In the genomic region with DNA sequence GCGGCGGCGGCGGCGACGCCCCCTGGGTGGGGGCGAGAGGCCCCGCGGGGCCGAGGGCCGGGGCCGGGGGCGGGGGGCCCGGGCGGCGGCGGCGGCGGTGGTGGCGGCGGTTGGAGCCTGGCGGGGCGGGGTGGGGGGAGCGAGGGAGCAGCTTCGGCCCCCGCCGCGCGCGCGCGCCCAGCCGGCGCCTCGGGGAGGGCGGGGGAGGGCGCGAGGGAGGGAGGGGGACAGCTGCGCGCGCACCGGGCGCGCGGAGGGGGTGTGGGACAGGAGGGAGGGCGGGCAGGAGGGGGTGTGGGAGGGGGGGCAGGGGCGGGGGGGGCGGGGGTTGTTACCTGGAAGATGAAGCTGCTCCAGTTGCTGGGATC, we compare ENCODE assay signal across 8 mouse cellular contexts. TPM values are rescaled to one million over a fixed set of nuclear protein-coding genes. Genes with fewer than 3 reads are reported as not detected.
A peak's percentile ranks its signal among the peaks of the same experiment; 100 is the strongest.
DNase-seq lines count a peak whose midpoint lies in the region; ATAC-seq lines count a peak whose summit lies in the region.

No protein-coding gene starts in this region.

- peak overlapping the region; percentile 98 for H3K4me3 ChIP-seq in limb, embryonic 12.5 days (replicated peaks)
- H3K4me3 ChIP-seq in neural tube, embryonic 15.5 days (replicated peaks) = peak overlapping the region; percentile 65

- H3K4me2 ChIP-seq in limb, embryonic 12.5 days = peak overlapping the region; percentile 92
- H3K4me2 ChIP-seq in neural tube, embryonic 15.5 days = peak overlapping the region; percentile 90

- peaks cover 74% of the 10 kb centered on the region for H3K36me3 ChIP-seq in limb, embryonic 12.5 days
- peaks cover 23% of the 10 kb centered on the region for H3K36me3 ChIP-seq in neural tube, embryonic 15.5 days

- no peak for ATAC-seq in limb, embryonic 12.5 days (ENCODE audit: insufficient number of reproducible peaks, insufficient read depth, low FRiP score, low TSS enrichment, low read depth)
- 0 out of 2 replicates have a peak, but pooled peaks have one; percentile 1 for ATAC-seq in neural tube, embryonic 15.5 days (ENCODE audit: low FRiP score)
- ATAC-seq in inflammation-experienced regulatory T-cells, adult 6 months = no peak

- peak overlapping the region; percentile 99 for H3K9ac ChIP-seq in limb, embryonic 12.5 days (replicated peaks)
- H3K9ac ChIP-seq in neural tube, embryonic 15.5 days (replicated peaks) = peak overlapping the region; percentile 99

- peak; percentile 87 for DNase-seq in gastrocnemius, postnatal 4 days (ENCODE audit: low spot score in 2 of 2)
- DNase-seq in gastrocnemius, postnatal 14 days = no peak
- peak; percentile 72 for DNase-seq in urinary bladder, postnatal 25 days (ENCODE audit: low spot score)
- no peak for DNase-seq in urinary bladder, postnatal 4 days (ENCODE audit: low spot score in 2 of 2)
- DNase-seq in yolk sac, embryonic 10.5 days (ENCODE audit: low spot score) = no peak

- H3K27me3 ChIP-seq in limb, embryonic 12.5 days = no peaks in the 10 kb centered on the region
- H3K27me3 ChIP-seq in neural tube, embryonic 15.5 days (replicated peaks) = no peaks in the 10 kb centered on the region

- no peaks in the 10 kb centered on the region for H3K9me3 ChIP-seq in limb, embryonic 12.5 days
- H3K9me3 ChIP-seq in neural tube, embryonic 15.5 days (replicated peaks) = no peaks in the 10 kb centered on the region

- peaks cover 42% of the 10 kb centered on the region for H3K4me1 ChIP-seq in limb, embryonic 12.5 days (replicated peaks)
- H3K4me1 ChIP-seq in neural tube, embryonic 15.5 days = peaks cover 52% of the 10 kb centered on the region

- H3K27ac ChIP-seq in limb, embryonic 12.5 days = peak overlapping the region; percentile 99
- H3K27ac ChIP-seq in neural tube, embryonic 15.5 days (replicated peaks) = peak overlapping the region; percentile 100

- intact Hi-C loops in gastrocnemius, postnatal 14 days (cut with DNase I; ENCODE audit: low total_unique reads) = no loop called here

- no CpG with 5 or more reads among the region's 48 CpGs for WGBS in limb, embryonic 12.5 days
- WGBS in neural tube, embryonic 15.5 days = 0% methylated on average over 4 of the region's 48 CpGs

RNA-seq across cellular contexts. Expression of a gene that starts 0.2 kb away (rescaled TPM):
- 100 to 1,000 TPM; 129 to 131 TPM for total RNA-seq in gastrocnemius, postnatal 4 days (2021)
- 10 to 100 TPM; 53.6 to 58.2 TPM for total RNA-seq in gastrocnemius, postnatal 14 days (2021)
- polyA plus RNA-seq in limb, embryonic 12.5 days (2016; fragmentation: Nextera tagmentation; extraction: Ambion mirVana) = 120 and 123 TPM in 2 replicates
- 78.1 and 82.6 TPM in 2 replicates for polyA plus RNA-seq in neural tube, embryonic 15.5 days (2015; fragmentation: Nextera tagmentation; extraction: Ambion mirVana)
- polyA plus RNA-seq in inflammation-experienced regulatory T-cells, adult 6 months (2017; shearing (Covaris generic)) = 10 to 100 TPM; 18.6 to 22.4 (median 21.4) TPM

RNA-seq across cellular contexts. Expression of a gene that starts 5.6 kb away (rescaled TPM):
- total RNA-seq in gastrocnemius, postnatal 4 days (2021) = 1 to 10 TPM; 6.5 to 9.4 TPM
- total RNA-seq in gastrocnemius, postnatal 14 days (2021) = 1 to 10 TPM; 1.6 TPM
- 3.1 and 6.4 TPM in 2 replicates for polyA plus RNA-seq in limb, embryonic 12.5 days (2016; fragmentation: Nextera tagmentation; extraction: Ambion mirVana)
- polyA plus RNA-seq in neural tube, embryonic 15.5 days (2015; fragmentation: Nextera tagmentation; extraction: Ambion mirVana) = 69.9 and 72.5 TPM in 2 replicates
- 1 to 10 TPM in 1 of 3 experiments, under 1 TPM in 1, not detected in 1; 0.97 to 1.1 TPM for polyA plus RNA-seq in inflammation-experienced regulatory T-cells, adult 6 months (2017; shearing (Covaris generic))

RNA-seq across cellular contexts. Expression of a gene that starts 5.7 kb away (rescaled TPM):
- total RNA-seq in gastrocnemius, postnatal 4 days (2021) = 10 to 100 TPM; 26.0 to 26.6 TPM
- 10 to 100 TPM; 11.1 to 11.6 TPM for total RNA-seq in gastrocnemius, postnatal 14 days (2021)
- polyA plus RNA-seq in limb, embryonic 12.5 days (2016; fragmentation: Nextera tagmentation; extraction: Ambion mirVana) = 73.7 and 81.2 TPM in 2 replicates
- 18.8 and 54.5 TPM in 2 replicates for polyA plus RNA-seq in neural tube, embryonic 15.5 days (2015; fragmentation: Nextera tagmentation; extraction: Ambion mirVana)
- 10 to 100 TPM; 42.5 to 62.2 (median 46.4) TPM for polyA plus RNA-seq in inflammation-experienced regulatory T-cells, adult 6 months (2017; shearing (Covaris generic))

RNA-seq across cellular contexts. Expression of a gene that starts 9.4 kb away (rescaled TPM):
- total RNA-seq in gastrocnemius, postnatal 4 days (2021) = 10 to 100 TPM in 1 of 2 experiments, 1 to 10 TPM in 1; 9.1 to 14.7 TPM
- 10 to 100 TPM in 1 of 2 experiments, 1 to 10 TPM in 1; 8.6 to 15.3 TPM for total RNA-seq in gastrocnemius, postnatal 14 days (2021)
- polyA plus RNA-seq in limb, embryonic 12.5 days (2016; fragmentation: Nextera tagmentation; extraction: Ambion mirVana) = 33.0 and 34.4 TPM in 2 replicates
- 52.5 and 80.1 TPM in 2 replicates for polyA plus RNA-seq in neural tube, embryonic 15.5 days (2015; fragmentation: Nextera tagmentation; extraction: Ambion mirVana)
- 10 to 100 TPM; 34.7 to 44.5 (median 42.6) TPM for polyA plus RNA-seq in inflammation-experienced regulatory T-cells, adult 6 months (2017; shearing (Covaris generic))

RNA-seq across cellular contexts. Expression of a gene that starts 10.3 kb away (rescaled TPM):
- 1 to 10 TPM; 1.8 to 2.5 TPM for total RNA-seq in gastrocnemius, postnatal 4 days (2021)
- under 1 TPM in 1 of 2 experiments, not detected in 1; 0.97 TPM for total RNA-seq in gastrocnemius, postnatal 14 days (2021)
- 0.42 and 0.59 TPM in 2 replicates for polyA plus RNA-seq in limb, embryonic 12.5 days (2016; fragmentation: Nextera tagmentation; extraction: Ambion mirVana)
- polyA plus RNA-seq in neural tube, embryonic 15.5 days (2015; fragmentation: Nextera tagmentation; extraction: Ambion mirVana) = 0.79 and 1.2 TPM in 2 replicates
- polyA plus RNA-seq in inflammation-experienced regulatory T-cells, adult 6 months (2017; shearing (Covaris generic)) = not detected

Comparison
In these comparisons a context has a peak if more than half of its experiments do, and no peak if none do; other contexts are left out.
1. DNase-seq: peak in gastrocnemius, postnatal 4 days (2 of 2) and urinary bladder, postnatal 25 days (single experiment); none in gastrocnemius, postnatal 14 days (single experiment), urinary bladder, postnatal 4 days (0 of 2) and yolk sac, embryonic 10.5 days (single experiment).